Mouse (Mus musculus): ENCODE data around the gene Prkch.

DNA sequence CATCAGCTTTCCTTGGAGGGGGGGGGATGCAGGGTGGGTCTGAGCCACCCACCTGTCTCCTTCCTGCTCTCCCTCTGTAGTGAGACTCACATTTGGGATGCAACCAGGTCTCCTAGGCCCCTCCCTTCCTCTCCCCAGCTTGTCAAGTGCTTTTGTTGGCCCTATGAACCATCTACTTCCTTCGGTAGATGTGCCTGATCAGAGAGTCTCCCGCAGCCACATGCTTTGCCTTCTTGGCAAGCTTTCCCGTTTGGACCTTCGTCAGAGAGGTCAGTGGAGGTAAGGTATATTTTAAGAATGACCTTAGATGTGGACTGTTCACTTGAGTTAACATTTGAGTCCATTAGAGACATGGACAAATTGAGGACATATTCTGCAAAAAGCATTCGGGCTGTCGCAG is 184.9 kb downstream of the Prkch start:
- TF ChIP-seq CTCF (IDR thresholded peaks at IDR 0.05; ENCODE audit: borderline replicate concordance, control insufficient read depth, extremely low read depth, insufficient read depth, low read length, poor library complexity) (no peak), POLR2A (IDR thresholded peaks at IDR 0.05; ENCODE audit: control insufficient read depth, extremely low read depth, insufficient read depth, low read length, poor library complexity) (no peak)

All from thymus, adult 2 months (tissue).